Mouse (Mus musculus): ENCODE results near the gene Smyd4. TPM values are rescaled to one million over a fixed set of nuclear protein-coding genes. Genes with fewer than 3 reads are reported as not detected.

The Smyd4 gene
- polyA plus RNA-seq (2012; rRNA removed): 10.7 and 11.0 TPM in 2 replicates

GRCm38 (mm10) chr11:75348199-75348889 lies at the start of gene Smyd4, which contains the start of gene Rpa1:
Smyd4 (plus strand) TSS chr11:75348433.
Rpa1 (minus strand) TSS chr11:75348324.

GRCm38 (mm10) chr11:75422013-75422792 lies 74.0 kb downstream of the Smyd4 start, which contains the start of gene Serpinf1:
Serpinf1 (minus strand) TSS chr11:75422701.

GRCm38 (mm10) chr11:75439363-75439762 lies 91.1 kb downstream of the Smyd4 start, which contains the start of gene Serpinf2:
Serpinf2 (minus strand) TSS chr11:75439591.

GRCm38 (mm10) chr11:75453991-75454930 lies 106.0 kb downstream of the Smyd4 start, which contains the start of gene Wdr81:
Wdr81 (minus strand) TSS chr11:75454717.

Other genes starting within 250 kb of the Smyd4 start
- 4.3 and 4.6 TPM in 2 replicates for gene Hic1, start 178.9 kb upstream of the Smyd4 start, polyA plus RNA-seq (2012; rRNA removed)
- gene Ovca2, start 169.6 kb upstream of the Smyd4 start, polyA plus RNA-seq (2012; rRNA removed): 15.7 and 17.1 TPM in 2 replicates
- gene Dph1, start 157.2 kb upstream of the Smyd4 start, polyA plus RNA-seq (2012; rRNA removed): 19.4 and 20.1 TPM in 2 replicates
- gene Rtn4rl1, start 154.7 kb upstream of the Smyd4 start, polyA plus RNA-seq (2012; rRNA removed): 9.8 and 10.2 TPM in 2 replicates
- 32.6 and 33.6 TPM in 2 replicates for gene Rpa1, start 109 bp upstream of the Smyd4 start, polyA plus RNA-seq (2012; rRNA removed)
- gene Serpinf1, start 74.3 kb downstream of the Smyd4 start, polyA plus RNA-seq (2012; rRNA removed): 11.1 and 24.4 TPM in 2 replicates
- 0.10 and 0.17 TPM in 2 replicates for gene Serpinf2, start 91.2 kb downstream of the Smyd4 start, polyA plus RNA-seq (2012; rRNA removed)
- gene Wdr81, start 106.3 kb downstream of the Smyd4 start, polyA plus RNA-seq (2012; rRNA removed): 8.5 and 9.2 TPM in 2 replicates
- 0.54 and 0.78 TPM in 2 replicates for gene Tlcd2, start 113.3 kb downstream of the Smyd4 start, polyA plus RNA-seq (2012; rRNA removed)
- gene Prpf8, start 138.4 kb downstream of the Smyd4 start, polyA plus RNA-seq (2012; rRNA removed): 112 and 116 TPM in 2 replicates
- gene Rilp, start 161.7 kb downstream of the Smyd4 start, polyA plus RNA-seq (2012; rRNA removed): 1.6 and 2.2 TPM in 2 replicates
- gene Scarf1, start 165.1 kb downstream of the Smyd4 start, polyA plus RNA-seq (2012; rRNA removed): 3.5 and 3.6 TPM in 2 replicates
- 20.9 and 21.9 TPM in 2 replicates for gene Slc43a2, start 183.3 kb downstream of the Smyd4 start, polyA plus RNA-seq (2012; rRNA removed)
- gene Pitpna, start 239.7 kb downstream of the Smyd4 start, polyA plus RNA-seq (2012; rRNA removed): 155 and 157 TPM in 2 replicates